Mouse (Mus musculus) c-Kit-negative CD71-positive TER-119-positive erythroid progenitor cells, embryonic 14.5 days (primary cell): ENCODE results near the gene Map10.

ENCODE experiments used
- DNase-seq: peaks from one replicate; pipeline ENCODE4 v3.0.0-alpha.2; 2013; ENCODE audit warnings: low read depth, low spot score

Map10 gene

GRCm38 (mm10) chr8:125716211-125716610 is 46.6 kb downstream of the Map10 start:
- no peak for DNase-seq

GRCm38 (mm10) chr8:125716613-125717012 is 47.0 kb downstream of the Map10 start:
- no peak for DNase-seq

- no peak for DNase-seq
Observed at GRCm38 (mm10) chr8:125718914-125719313, 49.3 kb downstream of the Map10 start.

- no peak for DNase-seq
Observed at GRCm38 (mm10) chr8:125722675-125723074, 53.1 kb downstream of the Map10 start.
